Mouse (Mus musculus): ENCODE data around the gene Spop. TPM values are rescaled to one million over a fixed set of nuclear protein-coding genes. Genes with fewer than 3 reads are reported as not detected.

The Spop gene
- polyA plus RNA-seq, 1 experiment from 2014 or later: 112 TPM

- Histone ChIP-seq H3K27me3 (ENCODE audit: insufficient read depth, low read length) (no peaks in the 10 kb centered on the region; the same call in 1 of the 2 replicates), H3K9ac (no peak overlapping the region), H3K4me3 (ENCODE audit: low read depth, low read length) (no peak overlapping the region), H3K36me3 (ENCODE audit: insufficient read depth) (no peaks in the 10 kb centered on the region), H3K4me1 (ENCODE audit: insufficient read depth) (no peaks in the 10 kb centered on the region), H3K4me2 (peak overlapping the region; percentile 39; the same call in 1 of the 2 replicates), H3K9me3 (ENCODE audit: low read depth, low read length) (no peaks in the 10 kb centered on the region), H3K27ac (ENCODE audit: low read depth) (no peak overlapping the region)
- TF ChIP-seq CTCF (IDR thresholded peaks at IDR 0.05; ENCODE audit: low read depth): peak; percentile 95
- DNase-seq (peak; percentile 85), ATAC-seq (ENCODE audit: insufficient read depth) (no peak)
- 49% methylated on average over 14 of the region's 14 CpGs for WGBS
Observed at GRCm38 (mm10) chr11:95397843-95398835, 15.7 kb upstream of the Spop start.

- TF ChIP-seq CTCF (IDR thresholded peaks at IDR 0.05; ENCODE audit: low read depth): no peak
- Histone ChIP-seq H3K27ac (ENCODE audit: low read depth) (no peak overlapping the region), H3K4me3 (ENCODE audit: low read depth, low read length) (no peak overlapping the region), H3K4me1 (ENCODE audit: insufficient read depth) (0 out of 2 replicates have a peak, but pooled peaks cover 7% of the 10 kb centered on the region), H3K36me3 (ENCODE audit: insufficient read depth) (no peaks in the 10 kb centered on the region), H3K9ac (no peak overlapping the region), H3K4me2 (no peak overlapping the region), H3K27me3 (ENCODE audit: insufficient read depth, low read length) (no peaks in the 10 kb centered on the region; the same call in 1 of the 2 replicates), H3K9me3 (ENCODE audit: low read depth, low read length) (no peaks in the 10 kb centered on the region)
- 62% methylated on average over 13 of the region's 13 CpGs for WGBS
- ATAC-seq (ENCODE audit: insufficient read depth): no peak
- no peak for DNase-seq
Observed at GRCm38 (mm10) chr11:95399520-95400020, 14.3 kb upstream of the Spop start.

GRCm38 (mm10) chr11:95401568-95401967 lies 12.3 kb upstream of the Spop start:
- H3K4me1 ChIP-seq (ENCODE audit: insufficient read depth): 0 out of 2 replicates have a peak, but pooled peaks cover 7% of the 10 kb centered on the region
- no peaks in the 10 kb centered on the region for H3K36me3 ChIP-seq (ENCODE audit: insufficient read depth)
- H3K9me3 ChIP-seq (ENCODE audit: low read depth, low read length): no peaks in the 10 kb centered on the region
- H3K9ac ChIP-seq: no peak overlapping the region
- no peak for TF ChIP-seq CTCF (IDR thresholded peaks at IDR 0.05; ENCODE audit: low read depth)
- H3K4me3 ChIP-seq (ENCODE audit: low read depth, low read length): no peak overlapping the region
- ATAC-seq (ENCODE audit: insufficient read depth): no peak
- no peak overlapping the region for H3K27ac ChIP-seq (ENCODE audit: low read depth)
- no peak overlapping the region for H3K4me2 ChIP-seq
- DNase-seq: no peak
- WGBS: 89% methylated on average over 5 of the region's 5 CpGs
- no peaks in the 10 kb centered on the region; the same call in 1 of the 2 replicates for H3K27me3 ChIP-seq (ENCODE audit: insufficient read depth, low read length)

GRCm38 (mm10) chr11:95402196-95402595 lies 11.7 kb upstream of the Spop start:
- no peak overlapping the region for H3K9ac ChIP-seq
- 31% methylated on average over 5 of the region's 5 CpGs for WGBS
- DNase-seq: no peak

GRCm38 (mm10) chr11:95402658-95403101 lies 11.2 kb upstream of the Spop start:
- DNase-seq (peak; percentile 22), ATAC-seq (ENCODE audit: insufficient read depth) (no peak)
- Histone ChIP-seq H3K9me3 (ENCODE audit: low read depth, low read length) (no peaks in the 10 kb centered on the region), H3K9ac (no peak overlapping the region), H3K4me3 (ENCODE audit: low read depth, low read length) (no peak overlapping the region), H3K36me3 (ENCODE audit: insufficient read depth) (no peaks in the 10 kb centered on the region), H3K27me3 (ENCODE audit: insufficient read depth, low read length) (no peaks in the 10 kb centered on the region; the same call in 1 of the 2 replicates), H3K4me1 (ENCODE audit: insufficient read depth) (0 out of 2 replicates have a peak, but pooled peaks cover 7% of the 10 kb centered on the region), H3K4me2 (no peak overlapping the region), H3K27ac (ENCODE audit: low read depth) (no peak overlapping the region)
- 25% methylated on average over 8 of the region's 8 CpGs for WGBS
- TF ChIP-seq CTCF (IDR thresholded peaks at IDR 0.05; ENCODE audit: low read depth): no peak

More at GRCm38 (mm10) chr11:95402196-95402595, 11.7 kb upstream of the Spop start:
- no peak overlapping the region for H3K27ac ChIP-seq (ENCODE audit: low read depth)
- no peak for ATAC-seq (ENCODE audit: insufficient read depth)
- no peak overlapping the region for H3K4me3 ChIP-seq (ENCODE audit: low read depth, low read length)
- H3K4me2 ChIP-seq: no peak overlapping the region
- H3K4me1 ChIP-seq (ENCODE audit: insufficient read depth): 0 out of 2 replicates have a peak, but pooled peaks cover 7% of the 10 kb centered on the region
- no peaks in the 10 kb centered on the region for H3K9me3 ChIP-seq (ENCODE audit: low read depth, low read length)
- H3K27me3 ChIP-seq (ENCODE audit: insufficient read depth, low read length): no peaks in the 10 kb centered on the region; the same call in 1 of the 2 replicates
- no peak for TF ChIP-seq CTCF (IDR thresholded peaks at IDR 0.05; ENCODE audit: low read depth)
- H3K36me3 ChIP-seq (ENCODE audit: insufficient read depth): no peaks in the 10 kb centered on the region

- no peaks in the 10 kb centered on the region for H3K9me3 ChIP-seq (ENCODE audit: low read depth, low read length)
- H3K36me3 ChIP-seq (ENCODE audit: insufficient read depth): no peaks in the 10 kb centered on the region
- TF ChIP-seq CTCF (IDR thresholded peaks at IDR 0.05; ENCODE audit: low read depth): no peak
- DNase-seq (peak; percentile 23), ATAC-seq (ENCODE audit: insufficient read depth) (peak; percentile 24; the same call in 1 of the 2 replicates)
- H3K4me2 ChIP-seq: no peak overlapping the region
- WGBS: 64% methylated on average over 16 of the region's 16 CpGs
- 0 out of 2 replicates have a peak, but pooled peaks cover 7% of the 10 kb centered on the region for H3K4me1 ChIP-seq (ENCODE audit: insufficient read depth)
- no peak overlapping the region for H3K9ac ChIP-seq
- no peak overlapping the region for H3K4me3 ChIP-seq (ENCODE audit: low read depth, low read length)
- H3K27me3 ChIP-seq (ENCODE audit: insufficient read depth, low read length): no peaks in the 10 kb centered on the region; the same call in 1 of the 2 replicates
- H3K27ac ChIP-seq (ENCODE audit: low read depth): no peak overlapping the region
Observed at GRCm38 (mm10) chr11:95403382-95404340, 10.2 kb upstream of the Spop start.
